Mouse (Mus musculus): ENCODE measurements around the gene Mrtfa.

DNA sequence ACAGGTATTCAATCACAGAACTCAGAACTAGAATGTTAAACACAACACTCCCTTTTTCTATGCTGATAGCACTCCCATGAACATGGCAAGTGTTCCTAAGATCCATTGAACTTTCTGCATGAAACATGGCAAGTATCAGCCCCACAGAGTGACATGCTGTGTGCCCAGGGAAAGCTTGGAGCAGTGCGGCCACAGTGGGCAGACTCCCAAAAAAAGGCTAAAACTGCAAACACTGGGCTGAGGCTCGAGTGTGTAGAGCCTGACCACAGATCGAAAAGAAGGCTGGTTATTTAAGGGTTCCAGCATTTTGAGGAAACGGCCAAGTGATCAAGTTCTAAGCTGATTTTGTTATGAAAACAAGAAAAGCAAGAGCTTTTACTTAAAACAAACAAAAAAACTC lies 72.3 kb downstream of the Mrtfa start:
- no peak for TF ChIP-seq POLR2A (IDR thresholded peaks at IDR 0.05; ENCODE audit: low read depth, low read length)
- no peak for TF ChIP-seq CTCF (IDR thresholded peaks at IDR 0.05; ENCODE audit: extremely low read depth, insufficient read depth, insufficient read length, insufficient replicate concordance)
